Mouse (Mus musculus): ENCODE measurements around the gene Smad3.

Smad3 gene

GRCm38 (mm10) chr9:63703236-63703785 lies 54.5 kb downstream of the Smad3 start:
- DNase-seq (ENCODE audit: extremely low spot score, low read depth, low spot score): no peak

DNA sequence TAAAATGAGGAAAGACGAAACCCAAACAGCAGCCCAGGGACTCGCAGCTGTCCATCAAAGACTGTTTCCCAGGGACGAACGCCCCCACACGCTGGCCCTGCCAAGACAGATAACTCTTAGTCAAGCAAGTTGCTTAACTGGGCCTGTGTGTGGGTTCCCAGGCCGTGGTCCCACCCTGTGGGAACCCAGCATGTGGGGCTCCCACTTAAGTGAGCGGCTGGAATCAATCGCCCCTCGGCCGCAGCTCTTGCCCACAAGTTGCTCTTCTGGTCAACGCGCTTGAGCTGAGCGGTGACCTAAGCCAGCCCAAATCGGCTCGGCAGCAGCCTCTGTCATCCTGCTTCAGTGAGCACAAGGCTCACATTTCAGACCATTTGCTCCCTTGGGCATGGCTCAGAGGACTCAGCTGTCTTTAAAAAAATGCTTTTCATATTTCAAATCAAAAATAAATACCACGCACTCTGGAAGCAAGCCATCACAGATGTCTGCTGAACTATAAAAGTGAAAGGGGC lies 55.2 kb downstream of the Smad3 start:
- no peak for DNase-seq (ENCODE audit: extremely low spot score, low read depth, low spot score)

GRCm38 (mm10) chr9:63701957-63702309 lies 55.9 kb downstream of the Smad3 start:
- no peak for DNase-seq (ENCODE audit: extremely low spot score, low read depth, low spot score)

DNA sequence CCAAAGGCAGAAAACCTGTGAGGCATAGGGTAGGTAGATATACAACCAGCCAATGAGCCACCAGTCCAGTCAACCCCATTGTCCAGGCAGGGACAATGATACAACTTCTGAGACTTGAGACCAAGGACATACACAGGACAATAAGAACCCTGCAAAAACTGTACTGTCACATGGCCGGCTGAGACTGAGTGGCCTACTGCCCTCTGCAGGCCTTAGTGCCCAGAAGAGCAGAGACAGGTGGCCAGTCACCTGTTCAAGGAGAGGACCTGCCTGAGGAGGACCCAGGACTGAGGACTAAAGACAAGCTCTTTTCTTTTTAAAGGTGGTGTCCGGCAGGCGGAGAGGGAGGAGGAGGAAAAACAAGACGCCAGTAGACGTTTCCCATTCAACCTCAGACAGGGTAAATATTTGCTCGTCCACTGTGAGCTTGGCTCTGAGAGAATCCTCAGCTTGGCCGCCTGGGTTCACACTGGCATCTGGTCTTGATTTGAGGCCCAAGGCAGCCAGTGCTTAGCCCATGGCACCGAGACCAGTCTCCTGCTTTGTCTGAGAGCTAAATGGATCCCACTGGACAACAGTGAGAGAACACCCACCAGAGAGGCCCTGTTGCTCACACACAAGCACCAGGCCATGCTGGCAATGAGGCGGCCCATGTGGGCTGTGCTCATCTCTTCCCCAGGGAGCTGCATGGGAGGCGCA lies 56.4 kb downstream of the Smad3 start:
- no peak for DNase-seq (ENCODE audit: extremely low spot score, low read depth, low spot score)

DNA sequence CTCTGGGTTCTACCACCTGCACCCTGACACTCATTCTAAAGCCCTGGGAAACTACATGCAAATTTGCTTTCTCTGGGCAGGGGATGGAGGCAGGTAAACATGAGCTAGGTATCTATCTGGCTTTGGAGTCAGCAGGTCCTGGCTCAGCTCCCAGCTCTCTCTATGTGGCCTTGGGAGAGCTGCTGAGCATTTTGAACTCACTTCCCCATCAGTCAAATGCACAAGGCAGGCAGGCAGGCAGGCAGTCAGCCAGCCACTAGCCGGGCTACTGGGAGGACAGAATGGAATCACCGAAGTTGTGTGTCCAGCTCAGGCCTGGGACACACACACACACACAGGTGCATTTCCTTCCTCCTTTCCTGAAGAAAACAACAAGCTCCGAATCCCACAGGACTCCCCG lies 58.6 kb downstream of the Smad3 start:
- no peak for DNase-seq (ENCODE audit: extremely low spot score, low read depth, low spot score)

GRCm38 (mm10) chr9:63698320-63699045 lies 59.3 kb downstream of the Smad3 start:
- no peak for DNase-seq (ENCODE audit: extremely low spot score, low read depth, low spot score)

DNA sequence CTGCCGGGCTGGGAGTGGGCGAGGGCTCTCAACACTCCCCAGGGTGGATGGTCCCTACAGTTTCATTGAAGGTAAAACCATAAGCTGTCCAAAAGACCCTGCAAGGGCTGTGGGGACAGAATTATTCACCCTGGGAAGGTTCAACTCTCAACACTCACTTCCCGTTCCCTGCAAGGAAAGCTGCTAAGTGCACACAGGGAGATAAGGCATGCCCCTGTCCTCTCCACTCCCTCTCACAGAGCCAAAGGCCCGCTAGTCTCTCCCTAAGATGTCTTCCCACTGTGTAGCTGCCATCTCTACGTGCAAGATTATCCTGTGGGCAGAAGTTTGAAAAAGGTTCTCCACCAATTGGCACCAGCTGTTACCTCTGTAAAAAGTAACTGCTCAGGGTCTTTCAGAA lies 60.2 kb downstream of the Smad3 start:
- no peak for DNase-seq (ENCODE audit: extremely low spot score, low read depth, low spot score)

GRCm38 (mm10) chr9:63696463-63697105 lies 61.2 kb downstream of the Smad3 start:
- DNase-seq (ENCODE audit: extremely low spot score, low read depth, low spot score): no peak

- DNase-seq (ENCODE audit: extremely low spot score, low read depth, low spot score): no peak
These were observed 65.8 kb downstream of the Smad3 start for GRCm38 (mm10) chr9:63691960-63692359.

GRCm38 (mm10) chr9:63690511-63690910 lies 67.3 kb downstream of the Smad3 start:
- no peak for DNase-seq (ENCODE audit: extremely low spot score, low read depth, low spot score)

DNA sequence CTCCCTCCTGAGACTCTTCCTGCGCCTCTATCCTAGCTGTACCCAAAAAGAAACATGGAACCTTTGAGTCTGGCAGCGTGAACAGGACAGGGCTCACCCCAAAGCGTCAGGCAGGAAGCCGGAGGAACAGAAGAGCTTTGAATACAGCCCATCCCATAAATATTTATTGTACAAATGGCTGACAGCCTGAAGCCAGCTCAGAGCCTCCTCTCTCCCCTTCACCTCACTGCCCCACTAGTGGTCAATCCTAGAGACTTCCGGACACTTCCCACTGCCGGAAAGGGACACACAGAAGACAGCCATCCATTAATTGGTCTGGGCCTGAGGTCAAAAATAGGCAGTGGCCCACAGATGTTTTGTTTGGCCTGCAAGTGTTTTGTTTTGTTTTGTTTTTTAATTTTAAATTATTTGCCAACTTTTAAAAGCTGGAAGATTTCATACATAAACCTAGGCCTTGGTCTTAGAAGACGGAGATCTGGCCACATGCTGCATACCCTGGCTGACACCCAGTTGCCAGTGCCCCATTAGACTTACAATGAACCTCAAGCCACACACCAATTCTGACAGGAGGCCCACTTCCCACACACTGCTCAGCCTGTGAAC lies 70.3 kb downstream of the Smad3 start:
- no peak for DNase-seq (ENCODE audit: extremely low spot score, low read depth, low spot score)

GRCm38 (mm10) chr9:63685352-63685751 lies 72.4 kb downstream of the Smad3 start:
- DNase-seq (ENCODE audit: extremely low spot score, low read depth, low spot score): no peak

DNA sequence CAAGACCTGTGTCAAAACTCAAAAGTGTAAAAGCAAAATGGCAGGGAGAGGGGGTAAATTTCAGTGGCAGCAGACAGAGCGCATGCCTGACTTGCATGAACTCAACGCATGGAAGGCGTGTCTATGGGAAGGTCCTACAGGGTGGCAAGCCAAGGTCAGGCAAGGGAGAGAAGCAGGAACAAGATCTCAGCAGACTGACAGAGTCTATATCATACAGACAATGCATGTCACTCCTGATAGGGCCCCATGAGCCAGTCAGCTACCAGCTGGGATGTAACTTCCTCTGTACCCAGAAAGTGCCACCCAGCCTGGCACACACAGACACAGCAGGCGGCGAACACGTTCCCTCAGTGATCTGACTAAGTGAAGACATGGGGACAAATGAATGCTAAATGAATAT lies 73.5 kb downstream of the Smad3 start:
- no peak for DNase-seq (ENCODE audit: extremely low spot score, low read depth, low spot score)

- no peak for DNase-seq (ENCODE audit: extremely low spot score, low read depth, low spot score)
These were observed 74.9 kb downstream of the Smad3 start for GRCm38 (mm10) chr9:63682943-63683342.

DNA sequence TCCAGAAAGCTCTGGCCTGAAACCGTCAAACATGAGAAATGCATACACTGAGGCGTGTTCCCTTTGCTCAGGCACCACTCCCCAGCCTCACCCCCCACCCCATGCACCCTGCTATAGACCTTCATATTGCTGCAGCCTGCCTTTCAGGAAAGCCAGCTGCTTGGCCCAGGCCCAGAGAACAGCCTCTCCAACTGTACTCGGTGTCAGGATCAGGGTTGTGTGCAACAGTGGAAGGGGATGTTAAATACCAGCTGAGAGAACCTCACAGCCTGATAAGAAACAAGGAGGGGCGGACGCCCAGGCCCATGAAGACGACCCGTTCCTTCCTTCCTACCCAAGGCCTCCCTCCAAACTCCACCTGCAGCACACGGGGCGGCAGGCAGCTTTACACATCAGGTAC lies 75.5 kb downstream of the Smad3 start:
- no peak for DNase-seq (ENCODE audit: extremely low spot score, low read depth, low spot score)

GRCm38 (mm10) chr9:63678076-63678475 lies 79.7 kb downstream of the Smad3 start:
- DNase-seq (ENCODE audit: extremely low spot score, low read depth, low spot score): no peak

- no peak for DNase-seq (ENCODE audit: extremely low spot score, low read depth, low spot score)
These were observed 80.2 kb downstream of the Smad3 start for GRCm38 (mm10) chr9:63677621-63678020.

DNA sequence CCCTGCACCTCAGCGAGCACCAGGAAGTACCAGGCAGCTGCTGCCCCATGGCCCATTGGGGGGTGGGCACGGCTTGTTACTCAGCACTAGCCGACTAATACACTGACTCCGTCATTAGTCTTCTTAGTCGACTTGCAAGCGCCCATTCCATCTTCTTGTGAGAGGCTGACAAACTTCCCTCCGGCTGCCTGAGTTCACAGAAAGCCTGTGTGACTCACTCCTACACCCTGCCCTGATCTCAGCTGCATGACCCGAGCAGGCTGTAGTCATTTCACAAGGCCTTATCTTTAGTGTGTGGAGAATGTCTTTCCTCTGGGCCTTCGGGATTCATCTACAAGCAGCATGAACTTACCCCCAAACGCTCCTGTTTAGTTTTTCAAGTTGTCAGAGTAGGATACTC lies 83.2 kb downstream of the Smad3 start:
- no peak for DNase-seq (ENCODE audit: extremely low spot score, low read depth, low spot score)

GRCm38 (mm10) chr9:63673494-63673805 lies 84.3 kb downstream of the Smad3 start:
- no peak for DNase-seq (ENCODE audit: extremely low spot score, low read depth, low spot score)

- no peak for DNase-seq (ENCODE audit: extremely low spot score, low read depth, low spot score)
These were observed 84.8 kb downstream of the Smad3 start for GRCm38 (mm10) chr9:63672797-63673493.

DNA sequence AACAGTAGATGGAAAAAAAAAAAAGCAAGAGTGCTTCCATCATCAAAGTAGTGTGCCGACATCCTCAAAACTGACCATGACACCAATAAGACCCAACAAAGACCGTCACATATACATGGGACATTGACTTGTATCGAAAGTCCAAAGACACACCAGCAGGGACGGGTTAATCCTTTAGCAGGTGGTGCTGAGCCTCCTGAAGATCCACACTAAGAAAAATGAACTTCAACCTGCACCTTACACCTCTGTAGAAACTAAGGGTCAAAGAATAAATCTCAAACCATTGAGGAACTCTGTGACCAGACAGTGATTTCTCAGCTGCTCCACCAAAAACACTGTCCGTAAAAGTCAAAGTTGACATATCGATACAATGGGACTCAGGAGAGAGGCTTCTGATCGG lies 88.0 kb downstream of the Smad3 start:
- no peak for DNase-seq (ENCODE audit: extremely low spot score, low read depth, low spot score)

All from hindlimb bud, embryonic 11.5 days (tissue).